Mouse (Mus musculus) R1 (cell line): Measurements from ENCODE around the gene Fam19a1.
"Not testable (repeated sequence)": the region's sequence is repeated elsewhere in the genome, so short reads cannot be mapped to it uniquely, and the experiment has no call there.

Experiments
- DNase-seq: peaks from one replicate; pipeline ENCODE4 v3.0.0-alpha.2; 2018; ENCODE audit warnings: low read depth, low spot score

The Fam19a1 gene

DNA sequence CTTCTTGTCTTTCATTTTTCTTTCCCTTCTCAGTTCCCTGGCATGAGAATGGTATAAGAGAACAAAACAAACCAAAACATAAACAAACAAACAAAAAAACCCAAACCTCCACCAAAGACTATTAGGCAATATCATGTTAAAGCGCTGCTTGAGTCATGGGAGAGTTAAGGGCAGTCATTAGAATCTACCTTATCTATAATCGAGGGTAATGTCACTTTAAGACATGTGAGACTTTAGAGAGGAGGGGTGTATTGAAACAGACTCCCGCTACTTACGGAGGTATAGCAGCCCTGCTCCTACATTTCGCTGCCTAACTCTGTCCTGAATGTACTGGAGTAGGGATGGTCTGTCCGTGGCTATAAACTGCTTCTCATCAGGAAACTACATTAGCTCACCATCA, at the start of gene Fam19a1:
Gene Fam19a1 (plus strand): TSS at position 301 of the 400 bp plus-strand sequence.
- no peak for DNase-seq

- no peak for DNase-seq
These were observed 41.9 kb upstream of the Fam19a1 start for GRCm38 (mm10) chr6:96071080-96071479.

GRCm38 (mm10) chr6:96071567-96071966, 41.4 kb upstream of the Fam19a1 start:
- DNase-seq: no peak

GRCm38 (mm10) chr6:96089961-96090360, 23.0 kb upstream of the Fam19a1 start:
- no peak for DNase-seq

GRCm38 (mm10) chr6:96093716-96094115, 19.2 kb upstream of the Fam19a1 start:
- DNase-seq: no peak

DNA sequence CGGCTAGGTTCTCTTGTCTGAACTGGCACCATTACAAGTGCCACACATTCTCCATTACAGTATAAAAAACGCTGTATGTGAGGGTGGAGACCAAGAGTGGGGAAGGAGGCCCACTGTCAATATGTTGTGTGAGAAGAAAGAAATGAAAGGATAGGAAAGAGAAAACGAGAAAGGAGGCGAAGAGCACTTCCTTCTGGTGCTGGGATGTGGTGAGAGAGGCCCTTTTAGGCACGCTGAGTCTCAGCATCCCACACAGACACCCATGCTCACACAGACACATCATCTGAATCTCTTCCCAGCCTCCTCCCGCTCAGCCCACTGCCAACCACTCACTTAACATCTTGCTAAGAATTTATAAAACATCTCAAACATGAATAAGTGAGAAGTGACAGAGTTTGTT, 14.7 kb upstream of the Fam19a1 start:
- no peak for DNase-seq

GRCm38 (mm10) chr6:96111656-96112055, 1.3 kb upstream of the Fam19a1 start:
- no peak for DNase-seq

- no peak for DNase-seq
These were observed 1.2 kb downstream of the Fam19a1 start for GRCm38 (mm10) chr6:96114151-96114550.

GRCm38 (mm10) chr6:96116148-96116533, 3.2 kb downstream of the Fam19a1 start:
- peak; percentile 2 for DNase-seq

DNA sequence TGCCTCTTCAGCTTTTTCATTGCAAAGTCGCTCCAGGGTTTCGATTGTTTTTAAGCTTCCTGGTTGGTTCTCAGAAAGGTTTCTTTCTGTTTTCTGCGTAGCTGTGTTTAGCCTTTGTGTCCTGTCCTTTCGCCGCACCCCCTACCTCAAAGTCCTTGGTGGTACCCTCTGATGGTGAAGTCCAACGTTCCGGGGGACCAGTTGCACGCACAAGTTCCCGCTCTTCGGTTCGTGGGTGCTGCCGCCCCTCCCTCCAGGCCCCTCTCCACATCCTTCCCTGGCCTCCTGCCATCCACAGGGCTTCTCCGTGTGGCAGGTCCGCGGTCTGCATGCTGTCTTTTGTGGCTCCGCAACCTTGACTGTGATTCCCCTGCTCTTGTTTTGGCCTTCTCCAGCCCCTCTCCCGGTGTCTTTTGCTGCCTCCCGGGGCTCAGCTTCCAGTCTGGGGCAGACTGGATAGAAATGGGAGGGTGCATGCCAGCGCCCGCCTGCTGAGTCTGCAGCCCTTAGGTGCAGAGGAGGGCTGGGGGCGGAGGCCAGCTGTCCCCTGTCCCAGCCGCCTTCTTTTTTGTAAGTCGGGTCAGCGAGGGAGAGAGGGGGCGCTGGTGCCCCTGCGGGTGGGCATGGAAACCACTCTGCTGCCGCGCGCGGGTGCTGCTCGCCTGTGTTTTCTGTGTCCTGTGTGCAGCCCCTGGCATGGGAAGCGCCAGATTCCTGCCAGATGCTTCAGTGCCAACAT, 3.7 kb downstream of the Fam19a1 start:
- peak; percentile 23 for DNase-seq

- no peak for DNase-seq
These were observed 30.4 kb downstream of the Fam19a1 start for GRCm38 (mm10) chr6:96143326-96143725.

GRCm38 (mm10) chr6:96165403-96165802, 52.4 kb downstream of the Fam19a1 start:
- peak; percentile 20 for DNase-seq

- no peak for DNase-seq
These were observed 52.9 kb downstream of the Fam19a1 start, which contains the start of gene 1700123L14Rik for GRCm38 (mm10) chr6:96165818-96166379. 1700123L14Rik (minus strand) TSS chr6:96166243.

GRCm38 (mm10) chr6:96167031-96167430, 54.1 kb downstream of the Fam19a1 start:
- no peak for DNase-seq

- no peak for DNase-seq
These were observed 60.7 kb downstream of the Fam19a1 start for GRCm38 (mm10) chr6:96173681-96174080.

DNA sequence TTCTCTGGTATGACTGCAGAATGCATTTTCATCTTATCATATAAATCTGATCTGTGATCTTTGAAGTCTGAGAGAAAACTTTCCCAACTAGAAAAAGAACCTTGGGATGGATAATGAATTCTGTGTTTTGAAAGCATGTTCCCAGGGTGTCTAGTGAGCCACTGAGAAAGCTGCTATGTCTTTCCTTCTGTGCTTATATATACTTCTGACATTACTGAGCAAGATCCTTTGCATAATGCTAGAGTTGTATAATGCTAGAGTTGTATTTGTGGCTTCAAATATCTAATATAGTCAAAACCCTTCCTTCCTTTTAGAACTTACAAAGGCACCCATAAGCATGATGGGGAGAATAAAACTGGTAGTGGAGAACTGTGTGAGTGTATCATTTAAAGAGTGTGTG, 65.6 kb downstream of the Fam19a1 start:
- DNase-seq: no peak

DNA sequence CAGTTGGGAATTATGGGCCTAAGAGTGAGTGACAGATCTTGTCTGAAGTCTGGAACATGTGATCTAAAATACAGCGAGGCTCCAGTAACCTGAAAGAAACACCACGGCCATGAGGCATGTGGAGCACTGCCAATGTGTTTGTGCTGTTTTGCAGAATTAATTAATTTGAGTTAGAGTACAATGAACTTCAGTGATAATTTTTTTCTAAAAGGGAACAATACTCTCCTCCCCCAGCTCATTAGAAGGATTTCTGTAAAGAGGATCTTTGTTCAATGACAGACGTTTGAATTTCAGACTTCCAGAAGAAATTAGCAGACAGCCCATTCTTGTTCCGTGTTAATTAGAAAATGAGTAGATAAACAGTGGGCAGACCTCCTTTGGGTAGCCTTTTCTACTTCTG, 70.4 kb downstream of the Fam19a1 start:
- no peak for DNase-seq

DNA sequence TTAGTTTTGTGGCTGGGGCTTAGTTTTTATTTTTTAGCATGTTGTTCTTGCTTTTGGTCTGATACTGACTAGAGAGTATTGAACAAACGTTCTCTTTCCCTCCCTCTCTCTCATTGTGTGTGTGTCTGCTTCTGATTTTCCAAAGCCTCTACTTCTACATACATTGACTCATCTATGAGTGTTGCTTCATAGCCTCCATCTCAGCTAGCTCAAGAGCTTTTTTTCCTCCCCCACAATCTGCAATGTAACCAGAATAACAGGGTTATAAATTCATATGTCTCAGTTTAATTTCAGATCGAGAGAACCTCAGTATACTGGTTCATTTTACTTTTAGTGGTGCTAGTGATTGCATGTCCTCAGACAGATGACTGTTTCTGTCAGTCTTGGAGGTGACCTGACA, 73.6 kb downstream of the Fam19a1 start:
- DNase-seq: no peak

- DNase-seq: not testable (repeated sequence)
These were observed 86.0 kb downstream of the Fam19a1 start for GRCm38 (mm10) chr6:96198991-96199390.

GRCm38 (mm10) chr6:96205395-96205794, 92.4 kb downstream of the Fam19a1 start:
- DNase-seq: no peak

DNA sequence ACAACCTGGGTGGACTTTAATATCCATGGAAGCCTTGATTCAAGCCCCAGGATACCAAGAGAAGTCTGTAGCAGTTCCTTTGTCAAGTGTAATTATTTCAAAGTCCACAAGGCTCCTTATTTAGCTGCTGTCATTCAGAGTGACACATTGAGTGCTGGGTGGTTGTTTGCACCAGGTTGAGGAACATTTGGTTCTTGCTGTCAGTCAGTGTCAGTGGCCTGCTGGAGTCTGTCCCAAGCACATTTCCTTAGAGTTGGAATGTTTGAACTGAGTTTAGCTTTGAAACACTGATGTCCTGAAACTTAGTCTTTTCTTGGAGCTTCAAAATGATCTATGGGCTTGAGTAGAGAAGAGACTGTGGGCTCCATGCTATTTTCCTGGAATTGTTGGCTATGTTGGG, 121.9 kb downstream of the Fam19a1 start:
- DNase-seq: no peak

- DNase-seq: no peak
These were observed 131.4 kb downstream of the Fam19a1 start for GRCm38 (mm10) chr6:96244320-96244719.

DNA sequence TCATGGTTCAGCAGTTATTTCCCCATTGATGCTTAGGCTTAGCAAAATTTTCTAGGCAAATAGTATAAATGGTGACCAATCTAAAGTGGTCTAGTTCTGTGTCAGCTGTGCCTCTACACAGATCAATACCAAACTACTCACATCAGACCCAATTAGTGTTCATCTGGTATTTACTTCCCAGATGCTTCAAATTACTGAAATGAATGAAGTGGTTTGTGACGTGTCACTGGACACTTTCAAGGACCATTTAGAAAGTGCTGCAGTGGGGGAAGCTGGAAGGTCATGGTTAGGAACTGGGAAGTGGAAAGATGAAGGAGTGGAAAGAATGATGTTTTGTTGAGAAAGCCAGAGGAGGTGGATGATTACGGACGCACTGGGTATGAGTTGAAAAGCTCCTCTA, 139.0 kb downstream of the Fam19a1 start:
- no peak for DNase-seq
